Mouse (Mus musculus) right cerebral cortex, adult 2 months (tissue): ENCODE measurements around the gene Fosb.
"Not testable (repeated sequence)": the region's sequence is repeated elsewhere in the genome, so short reads cannot be mapped to it uniquely, and the experiment has no call there.

ENCODE experiments used
- DNase-seq, 2 experiments: peaks; one replicate each; pipeline ENCODE4 v3.0.0; 2021 to 2022; ENCODE audit warnings: low spot score in 2 of 2

Gene Fosb

GRCm38 (mm10) chr7:19282385-19282784 lies 27.5 kb downstream of the Fosb start, which contains the start of gene Rtn2:
TSS of gene Rtn2 (plus strand) at chr7:19282624.
- DNase-seq: peak; percentile 73 to 77

DNA sequence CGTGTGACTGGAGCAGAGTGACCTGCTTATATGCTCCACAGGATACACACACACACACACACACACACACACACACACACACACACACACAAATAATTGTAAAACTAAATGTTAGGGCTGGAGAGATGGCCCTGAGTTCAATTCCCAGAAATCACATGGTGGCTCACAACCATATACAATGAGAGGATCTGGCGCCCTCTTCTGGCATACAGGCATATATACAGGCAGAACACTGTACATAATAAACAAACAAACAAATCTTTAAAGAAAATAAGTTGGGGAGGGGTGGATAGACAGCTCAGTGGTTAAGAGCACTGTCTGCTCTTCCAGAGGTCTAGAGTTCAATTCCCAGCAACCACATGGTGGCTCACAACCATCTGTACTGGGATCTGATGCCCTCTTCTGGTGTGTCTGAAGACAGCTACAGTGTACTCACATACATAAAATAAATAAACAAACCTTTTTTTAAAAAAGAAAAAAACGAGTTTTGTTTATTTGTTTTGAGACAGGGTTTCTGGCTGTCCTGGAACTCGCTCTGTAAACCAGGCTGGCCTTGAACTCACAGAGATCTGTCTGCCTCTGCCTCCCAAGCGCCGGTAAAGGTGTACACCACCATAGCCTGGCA lies 28.1 kb downstream of the Fosb start:
- not testable (repeated sequence) for DNase-seq

DNA sequence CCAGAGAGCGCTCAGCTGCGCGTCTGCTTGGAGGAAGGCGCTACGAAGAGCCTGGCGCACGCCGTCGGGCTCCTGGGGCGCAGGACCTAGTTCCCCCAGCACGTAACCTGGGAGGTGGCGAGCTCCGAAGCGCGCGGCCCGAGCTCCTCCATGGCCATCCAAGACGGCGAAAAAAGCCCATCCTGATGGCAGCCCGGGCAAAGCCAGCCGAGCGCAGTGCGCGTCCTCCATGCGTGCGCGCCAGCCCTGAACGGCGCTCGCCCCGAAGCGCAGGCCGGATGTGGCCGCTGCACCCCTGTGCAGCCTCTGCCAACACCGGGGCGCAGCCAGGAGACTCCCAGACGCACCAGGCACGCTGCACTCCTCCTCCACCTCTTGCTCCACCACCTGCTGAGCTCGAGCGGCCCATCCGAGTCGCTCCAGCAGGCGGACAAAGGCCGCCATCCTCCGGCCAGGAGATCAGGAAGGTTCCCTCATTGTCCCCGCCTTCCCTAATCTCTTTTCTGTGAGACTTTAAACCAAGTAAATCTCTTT lies 30.2 kb downstream of the Fosb start, which contains the start of gene Ppm1n:
Gene Ppm1n (minus strand): TSS at position 484 of the 534 bp plus-strand sequence.
- DNase-seq: no peak

DNA sequence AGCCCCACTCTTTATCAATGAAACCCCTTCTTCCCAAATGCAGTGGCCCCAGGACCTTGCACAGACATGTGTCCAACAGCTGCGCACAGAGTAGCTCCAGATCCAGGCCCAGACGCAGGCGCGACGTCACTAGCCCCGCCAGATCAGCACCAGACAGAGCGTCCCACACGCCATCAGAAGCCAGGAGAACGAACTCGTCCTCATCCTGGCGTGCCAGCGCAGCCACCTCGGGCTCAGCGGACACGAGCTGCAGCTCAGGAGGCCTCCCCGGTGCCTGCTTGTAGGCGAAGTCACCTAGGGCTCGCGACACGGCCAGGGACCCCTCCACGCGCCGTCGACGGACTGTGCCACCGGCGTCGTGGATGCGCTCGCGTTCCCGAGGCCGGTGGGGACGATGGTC lies 30.8 kb downstream of the Fosb start:
- no peak for DNase-seq

DNA sequence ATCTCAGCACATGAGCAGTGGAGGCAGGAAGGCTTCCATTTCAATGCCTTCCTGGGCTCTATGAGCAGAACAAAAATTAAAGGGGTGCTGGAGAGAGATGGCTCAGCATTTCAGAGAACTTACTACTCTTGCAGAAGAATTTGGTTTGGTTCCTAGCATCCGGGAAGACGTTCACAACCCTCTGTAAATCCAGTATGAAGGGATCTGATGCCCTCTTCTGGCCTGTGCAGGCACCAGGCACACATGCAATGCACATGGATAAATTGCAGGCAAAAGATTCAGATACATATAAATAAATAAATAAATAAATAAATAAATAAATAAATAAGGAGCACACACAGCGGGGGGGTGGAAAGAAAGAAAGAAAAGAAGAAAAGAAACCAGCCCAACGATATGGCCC lies 33.6 kb downstream of the Fosb start:
- DNase-seq: no peak

DNA sequence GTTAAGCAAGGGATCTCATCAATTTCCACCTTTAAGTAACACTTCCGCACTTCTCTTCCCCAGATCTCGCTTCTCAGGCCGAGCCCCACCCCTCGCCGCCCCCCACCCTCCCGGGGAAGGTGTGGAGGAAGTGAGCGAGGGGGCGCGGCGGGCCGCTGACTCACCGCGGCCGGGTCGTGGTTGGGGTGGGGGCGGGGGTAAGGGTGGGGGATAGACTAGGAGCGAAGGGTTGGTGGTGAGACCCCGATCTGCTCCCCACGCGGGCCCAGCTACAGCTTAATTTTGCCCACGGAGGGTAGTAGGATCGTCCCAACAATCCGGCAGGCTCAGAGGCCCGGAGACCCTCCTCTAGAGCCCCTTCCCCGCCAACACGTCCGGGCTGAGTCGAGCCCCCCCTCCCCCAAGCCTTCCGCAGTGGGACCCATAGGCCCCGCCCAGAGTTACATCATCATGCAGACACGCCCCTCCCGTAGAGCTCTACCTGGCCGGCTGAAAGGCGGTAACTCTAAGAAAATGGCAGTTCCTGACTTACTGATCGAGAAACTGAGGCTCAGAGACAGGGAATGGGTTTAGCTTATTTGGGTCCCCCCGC lies 37.6 kb downstream of the Fosb start:
- no peak for DNase-seq

DNA sequence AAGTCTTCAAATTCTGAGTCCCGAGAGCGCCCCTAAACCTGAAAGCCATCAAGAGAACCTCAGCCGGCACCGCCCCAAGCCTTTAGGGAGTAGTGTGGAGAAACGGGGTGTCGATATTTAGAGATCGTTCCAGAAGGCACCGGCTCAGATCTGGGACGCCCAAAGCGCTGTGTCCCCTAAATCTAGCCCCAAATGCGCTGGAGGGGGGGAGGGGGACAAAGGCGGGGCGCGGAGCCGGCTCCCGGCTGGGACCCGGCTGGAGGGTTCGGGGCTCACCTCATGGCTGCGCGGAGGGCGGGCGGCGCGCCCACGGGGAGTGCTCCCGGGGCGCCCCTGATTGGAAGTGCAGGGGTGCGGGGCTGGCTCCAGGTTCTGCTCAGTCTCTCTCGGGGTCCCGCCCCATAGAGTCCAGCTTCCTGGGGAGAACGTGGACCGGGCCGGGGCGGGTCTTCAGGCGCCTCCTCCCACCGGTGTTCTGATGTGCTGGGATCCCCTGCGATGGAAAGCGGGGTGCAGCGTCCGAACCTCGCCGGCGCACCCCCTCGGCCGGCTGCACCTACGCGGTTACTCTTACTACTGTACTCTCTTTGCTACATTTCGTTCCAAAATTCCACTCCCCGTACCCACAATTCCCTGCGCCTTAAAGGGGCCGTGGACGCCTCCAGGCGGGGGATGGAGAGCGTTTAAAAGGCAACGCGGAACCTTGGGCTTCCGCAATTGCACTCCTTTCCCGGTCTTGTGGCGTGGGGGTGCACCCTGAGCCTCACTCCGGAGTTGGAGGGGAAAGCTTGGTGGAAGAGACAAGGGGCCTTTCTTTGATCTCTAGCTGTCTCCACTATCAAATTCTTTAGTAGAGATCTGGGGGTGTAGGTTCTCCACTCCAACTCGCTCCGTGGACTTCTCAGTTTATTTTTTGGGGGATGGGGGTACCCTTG lies 38.3 kb downstream of the Fosb start, which contains the start of gene Vasp:
Gene Vasp (minus strand): TSS at position 580 of the 935 bp plus-strand sequence.
- DNase-seq: peak; percentile 87 to 90

DNA sequence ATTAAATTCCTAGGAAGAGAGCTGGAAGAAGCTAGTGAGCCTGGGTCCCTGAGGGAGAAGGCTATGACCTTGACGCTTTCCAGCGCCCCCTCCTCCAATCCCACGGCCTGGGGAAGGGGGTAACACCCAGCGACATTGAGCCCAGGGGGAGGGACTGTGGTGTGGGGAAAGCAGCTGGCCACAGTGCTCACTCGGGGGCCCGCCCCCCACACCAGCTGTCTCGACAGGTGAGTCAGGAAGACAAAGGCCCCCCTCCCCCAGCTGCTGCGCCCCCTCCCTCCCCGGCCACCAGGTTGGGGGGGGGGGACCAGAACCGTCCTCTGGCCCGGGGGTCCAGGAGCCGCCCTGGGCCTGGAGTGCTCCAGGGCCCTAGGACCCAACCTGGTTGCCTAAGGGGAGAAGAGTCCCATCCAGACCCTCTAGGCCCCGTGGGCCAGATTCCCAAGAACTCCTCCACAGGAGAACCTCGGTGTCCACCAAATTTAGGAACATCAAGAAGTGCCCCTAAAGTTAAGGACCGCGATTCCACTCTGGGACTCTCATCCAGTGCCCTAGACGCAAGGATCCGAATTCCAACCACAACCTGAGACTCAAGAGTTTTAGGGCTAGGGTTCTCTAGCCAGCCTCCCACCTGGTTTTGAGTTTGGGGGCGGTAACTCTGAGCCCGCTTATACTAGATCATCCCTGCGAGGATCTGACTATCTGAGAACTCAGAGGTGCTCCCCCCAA lies 39.2 kb downstream of the Fosb start:
- DNase-seq: no peak

DNA sequence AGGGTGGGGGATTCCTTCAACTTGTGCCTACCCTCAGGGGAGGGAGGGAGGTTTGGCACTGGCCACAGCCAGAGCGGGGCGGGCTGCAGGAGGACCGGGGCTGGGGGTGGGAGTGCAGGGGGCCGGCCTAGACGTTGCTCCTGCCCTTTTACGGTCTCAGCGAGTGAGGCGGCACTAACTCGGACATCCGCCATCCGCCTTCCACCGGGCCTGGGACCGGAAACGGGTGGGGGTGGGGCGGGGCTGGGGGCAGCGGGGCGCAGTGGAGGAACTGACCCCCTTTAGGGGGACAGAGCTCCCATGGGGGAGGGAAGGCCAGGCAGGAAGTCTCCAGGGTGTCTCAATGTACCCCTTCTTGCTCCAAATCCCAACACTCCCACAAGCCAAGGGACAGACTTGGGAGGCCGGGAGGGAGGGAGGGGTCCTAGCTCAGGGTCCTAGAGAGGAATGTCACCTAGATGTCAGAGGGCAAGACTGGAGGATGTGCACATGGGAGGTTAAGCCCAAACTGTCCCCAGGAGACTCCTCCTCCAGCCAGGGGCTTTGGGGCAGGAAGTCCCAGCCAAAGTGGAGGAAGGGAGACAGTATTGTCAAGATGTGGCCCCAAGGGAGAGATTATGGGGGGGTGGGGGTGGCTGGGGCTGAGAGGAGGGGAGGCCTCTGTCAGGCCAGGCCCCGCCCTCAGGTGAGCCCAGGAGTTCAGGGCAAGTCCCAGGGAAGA lies 40.0 kb downstream of the Fosb start:
- no peak for DNase-seq

DNA sequence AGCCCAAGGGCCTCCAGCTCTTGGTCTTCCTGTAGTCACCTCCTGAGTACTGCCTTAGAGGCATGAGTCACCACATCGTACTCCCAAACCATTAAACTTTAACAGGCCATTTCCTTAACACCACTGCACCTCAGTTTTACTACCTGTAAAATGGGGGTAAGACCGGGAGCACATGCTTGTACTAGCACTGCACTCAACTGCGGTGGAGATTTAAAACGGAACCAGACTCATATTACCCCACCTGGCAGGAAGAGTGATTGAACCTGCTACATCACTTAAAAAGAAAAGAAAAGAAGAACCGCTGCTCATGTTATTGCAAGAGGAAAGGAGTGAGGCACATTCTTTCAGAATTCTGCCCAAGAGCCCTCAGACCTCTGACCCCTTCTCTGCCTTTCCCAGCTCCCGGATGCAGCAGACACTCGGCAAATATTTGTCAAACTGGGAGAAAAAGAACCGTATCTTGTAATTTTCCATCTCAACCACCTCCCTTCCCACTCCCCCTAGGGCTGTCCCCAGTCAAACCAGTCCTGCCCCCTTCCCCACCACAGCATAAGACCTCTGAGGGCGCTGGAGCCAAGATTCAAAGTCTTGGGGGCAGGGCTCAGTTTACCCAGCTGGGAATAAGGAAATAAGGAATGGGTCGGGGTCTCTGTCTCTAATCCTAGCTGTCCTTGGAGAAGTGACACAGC lies 40.7 kb downstream of the Fosb start:
- no peak for DNase-seq

GRCm38 (mm10) chr7:19267051-19267450 lies 42.8 kb downstream of the Fosb start:
- DNase-seq: no peak

DNA sequence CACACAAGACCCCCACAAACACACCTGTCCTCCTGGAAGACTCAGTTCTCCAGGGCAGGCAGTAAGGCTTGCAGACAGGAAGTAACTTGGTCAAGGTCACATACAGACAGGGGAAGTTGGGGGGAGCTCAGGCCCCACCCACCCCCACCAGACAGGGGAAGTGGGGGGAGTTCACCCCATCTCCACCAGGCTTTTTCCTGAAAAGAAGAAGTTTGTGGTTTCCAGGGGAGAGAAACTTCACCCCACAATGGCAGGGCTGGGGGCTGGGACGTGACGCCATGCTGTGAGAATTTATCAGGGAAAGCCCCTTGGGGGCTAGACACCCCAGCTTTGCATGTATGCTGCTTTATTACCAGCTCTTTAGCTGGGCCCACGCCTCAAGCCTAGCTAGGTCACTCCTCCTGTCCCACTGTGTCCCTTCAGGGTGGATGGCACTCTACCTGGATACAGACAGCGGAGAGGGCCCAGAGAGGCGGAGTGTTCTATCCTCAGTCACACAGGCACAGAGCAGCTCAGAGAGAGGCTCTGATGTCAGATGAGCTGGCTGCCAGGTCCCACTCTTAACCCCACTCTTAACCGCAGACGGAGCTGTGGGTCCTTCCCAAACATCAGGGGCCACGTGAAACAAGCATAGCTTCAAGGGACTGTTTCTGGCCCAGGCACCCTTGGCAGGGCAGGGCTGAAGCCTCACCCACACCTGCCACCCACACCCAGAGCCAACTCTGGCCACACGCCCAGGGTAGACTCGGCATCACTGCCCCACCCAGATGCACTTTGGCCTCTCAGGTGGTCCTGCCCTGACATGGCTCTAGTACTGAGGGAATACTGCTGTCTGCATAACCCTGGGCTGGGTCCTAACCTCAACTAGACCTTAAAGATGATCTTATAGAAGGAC lies 43.7 kb downstream of the Fosb start:
- no peak for DNase-seq

DNA sequence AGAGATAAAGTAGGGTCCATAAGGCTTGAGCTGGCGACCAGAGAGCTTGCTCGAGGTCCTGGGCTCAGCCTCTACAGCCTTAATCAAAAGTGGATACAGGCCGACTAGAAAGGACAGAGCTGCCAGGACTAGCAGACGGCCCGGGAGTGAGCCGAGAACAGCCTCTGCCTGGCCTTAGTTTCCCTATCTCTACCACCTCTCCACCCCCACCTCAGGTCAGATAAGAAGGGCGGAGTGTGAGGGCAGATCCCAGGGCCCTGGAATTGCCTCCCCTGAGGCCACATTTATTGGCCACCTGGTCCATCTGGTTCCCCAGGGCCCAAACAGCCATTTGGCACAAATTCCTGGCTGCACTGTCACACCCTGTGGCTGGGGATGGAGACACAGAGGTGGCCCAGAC lies 44.7 kb downstream of the Fosb start:
- DNase-seq: no peak

GRCm38 (mm10) chr7:19258336-19258735 lies 51.5 kb downstream of the Fosb start:
- no peak for DNase-seq

GRCm38 (mm10) chr7:19257390-19258022 lies 52.3 kb downstream of the Fosb start:
- DNase-seq: peak in 1 of 2 experiments; percentile 44

- no peak for DNase-seq
These were observed 53.3 kb downstream of the Fosb start for GRCm38 (mm10) chr7:19256567-19256966.

- DNase-seq: no peak
These were observed 54.5 kb downstream of the Fosb start for GRCm38 (mm10) chr7:19255395-19255794.

- no peak for DNase-seq
These were observed 56.4 kb downstream of the Fosb start for GRCm38 (mm10) chr7:19253437-19253836.
